Mouse (Mus musculus) MEL (cell line): Measurements from ENCODE around the gene Slc6a9. TPM values are rescaled to one million over a fixed set of nuclear protein-coding genes. Genes with fewer than 3 reads are reported as not detected.
A peak's percentile ranks its signal among the peaks of the same experiment; 100 is the strongest.

ENCODE experiments used
- DNase-seq: peaks from one replicate; pipeline ENCODE4 v3.0.0; 2011; ENCODE audit warnings: low read depth, low spot score
- H3K27ac ChIP-seq: 2 replicates; pipeline ENCODE4 v1.5.1; 2012; ENCODE audit warnings: low read depth, mild to moderate bottlenecking, control low read depth, low read length, moderate library complexity; ENCODE audit not compliant: control insufficient read depth
- H3K27me3 ChIP-seq, 2 experiments: fragments of 150-350 bp in 1 of 2; sonication (generic) in 1 of 2; 2 replicates each; pipeline ENCODE4 v1.6.1; 2012; ENCODE audit warnings: low read length in 2 of 2, mild to moderate bottlenecking in 2 of 2, improper control_type of control experiment in 1 of 2, moderate library complexity in 1 of 2; ENCODE audit not compliant: insufficient read depth in 2 of 2, control insufficient read depth in 1 of 2
- H3K36me3 ChIP-seq, 2 experiments: 2 replicates each; pipeline ENCODE4 v1.6.1; 2012 to 2014; ENCODE audit warnings: low read length in 2 of 2, improper control_type of control experiment in 1 of 2, inconsistent platforms in 1 of 2, mild to moderate bottlenecking in 1 of 2; ENCODE audit not compliant: insufficient read depth in 2 of 2, control insufficient read depth in 1 of 2
- H3K4me1 ChIP-seq, 2 experiments: fragments of 150-350 bp in 1 of 2; sonication (generic) in 1 of 2; 2 replicates each; pipeline ENCODE4 v1.6.1; 2012; ENCODE audit warnings: low read length in 2 of 2, improper control_type of control experiment in 1 of 2, mild to moderate bottlenecking in 1 of 2; ENCODE audit not compliant: insufficient read depth in 2 of 2, control insufficient read depth in 1 of 2
- H3K4me3 ChIP-seq, 2 experiments: fragments of 150-350 bp in 1 of 2; sonication (generic) in 1 of 2; 2 replicates each; pipeline ENCODE4 v1.5.1; 2012; ENCODE audit warnings: low read depth in 2 of 2, low read length in 2 of 2, mild to moderate bottlenecking in 2 of 2, moderate library complexity in 2 of 2, control low read depth in 1 of 2, improper control_type of control experiment in 1 of 2; ENCODE audit not compliant: control insufficient read depth in 1 of 2, insufficient read depth in 1 of 2
- H3K79me2 ChIP-seq: 2 replicates; pipeline ENCODE4 v1.6.1; 2012; ENCODE audit warnings: mild to moderate bottlenecking, low read length, moderate library complexity; ENCODE audit not compliant: control insufficient read depth, poor library complexity, insufficient read depth
- H3K9ac ChIP-seq: 2 replicates; pipeline ENCODE4 v1.6.1; 2012; ENCODE audit warnings: low read depth, mild to moderate bottlenecking, control low read depth, low read length, moderate library complexity; ENCODE audit not compliant: control insufficient read depth, poor library complexity, severe bottlenecking
- H3K9me3 ChIP-seq: fragments of 150-350 bp; sonication (generic); replicated peaks from 2 replicates; pipeline ENCODE4 v1.6.1; 2012; ENCODE audit warnings: mild to moderate bottlenecking, low read length, improper control_type of control experiment, moderate library complexity; ENCODE audit not compliant: insufficient read depth
- BHLHE40 ChIP-seq: IDR thresholded peaks from 2 replicates; pipeline ENCODE4 v1.6.1; 2012; ENCODE audit warnings: low read depth, mild to moderate bottlenecking, inconsistent platforms, low read length, improper control_type of control experiment, borderline replicate concordance
- CHD1 ChIP-seq: IDR thresholded peaks from 2 replicates; pipeline ENCODE4 v1.6.1; 2012; ENCODE audit warnings: low read depth, mild to moderate bottlenecking, inconsistent platforms, low read length, improper control_type of control experiment
- EP300 ChIP-seq, 2 experiments: IDR thresholded peaks; 2 replicates each; pipeline ENCODE4 v1.6.1; 2011; ENCODE audit warnings: improper control_type of control experiment in 2 of 2, low read length in 2 of 2, low read depth in 1 of 2, mild to moderate bottlenecking in 1 of 2
- ETS1 ChIP-seq: IDR thresholded peaks from 2 replicates; pipeline ENCODE4 v1.6.1; 2012; ENCODE audit warnings: low read depth, mild to moderate bottlenecking, inconsistent platforms, low read length, improper control_type of control experiment, moderate library complexity
- GABPA ChIP-seq: IDR thresholded peaks from 2 replicates; pipeline ENCODE4 v1.6.1; 2012; ENCODE audit warnings: low read depth, mild to moderate bottlenecking, inconsistent platforms, low read length, improper control_type of control experiment, moderate library complexity
- HCFC1 ChIP-seq: IDR thresholded peaks from 2 replicates; pipeline ENCODE4 v1.6.1; 2012; ENCODE audit warnings: low read depth, mild to moderate bottlenecking, inconsistent platforms, low read length, improper control_type of control experiment, moderate library complexity
- JUND ChIP-seq: IDR thresholded peaks from 2 replicates; pipeline ENCODE4 v1.6.1; 2011; ENCODE audit warnings: low read depth, mild to moderate bottlenecking, improper control_type of control experiment, low read length
- KAT2A ChIP-seq: conservative IDR thresholded peaks from 2 replicates; pipeline ENCODE4 v1.6.1; 2012; ENCODE audit warnings: low read depth, low read length, improper control_type of control experiment, inconsistent platforms
- MAZ ChIP-seq: IDR thresholded peaks from 2 replicates; pipeline ENCODE4 v1.6.1; 2012; ENCODE audit warnings: low read depth, mild to moderate bottlenecking, inconsistent platforms, low read length, improper control_type of control experiment
- MEF2A ChIP-seq: IDR thresholded peaks from 2 replicates; pipeline ENCODE4 v1.6.1; 2014; ENCODE audit warnings: low read depth, mild to moderate bottlenecking, inconsistent platforms, low read length, improper control_type of control experiment; ENCODE audit not compliant: poor library complexity, insufficient replicate concordance, severe bottlenecking; ENCODE audit errors: extremely low read depth
- MXI1 ChIP-seq: IDR thresholded peaks from 2 replicates; pipeline ENCODE4 v1.6.1; 2011; ENCODE audit warnings: mild to moderate bottlenecking, low read depth, low read length, improper control_type of control experiment
- MYC ChIP-seq: IDR thresholded peaks from 2 replicates; pipeline ENCODE4 v1.6.1; 2011; ENCODE audit warnings: low read depth, mild to moderate bottlenecking, low read length, improper control_type of control experiment, moderate library complexity
- NELFE ChIP-seq: IDR thresholded peaks from 2 replicates; pipeline ENCODE4 v1.6.1; 2011; ENCODE audit warnings: low read depth, low read length, improper control_type of control experiment
- NRF1 ChIP-seq: IDR thresholded peaks from 2 replicates; pipeline ENCODE4 v1.6.1; 2014; ENCODE audit warnings: low read depth, mild to moderate bottlenecking, inconsistent platforms, low read length, improper control_type of control experiment, moderate library complexity; ENCODE audit not compliant: poor library complexity, insufficient read depth, severe bottlenecking
- POLR2A ChIP-seq, 2 experiments: IDR thresholded peaks; 2 replicates each; pipeline ENCODE4 v1.6.1; 2011 to 2012; ENCODE audit warnings: low read length in 2 of 2, mild to moderate bottlenecking in 2 of 2, control low read depth in 1 of 2, improper control_type of control experiment in 1 of 2, low read depth in 1 of 2, moderate library complexity in 1 of 2; ENCODE audit not compliant: control insufficient read depth in 1 of 2, insufficient read depth in 1 of 2, poor library complexity in 1 of 2
- RAD21 ChIP-seq: IDR thresholded peaks from 2 replicates; pipeline ENCODE4 v1.6.1; 2011; ENCODE audit warnings: mild to moderate bottlenecking, low read depth, low read length, improper control_type of control experiment
- RCOR1 ChIP-seq: IDR thresholded peaks from 2 replicates; pipeline ENCODE4 v1.6.1; 2012; ENCODE audit warnings: low read depth, mild to moderate bottlenecking, inconsistent platforms, low read length, improper control_type of control experiment
- SIN3A ChIP-seq: IDR thresholded peaks from 2 replicates; pipeline ENCODE4 v1.6.1; 2012; ENCODE audit warnings: low read length, improper control_type of control experiment, inconsistent platforms
- SMC3 ChIP-seq: IDR thresholded peaks from 2 replicates; pipeline ENCODE4 v1.6.1; 2011; ENCODE audit warnings: low read depth, low read length, improper control_type of control experiment
- TBP ChIP-seq: IDR thresholded peaks from 2 replicates; pipeline ENCODE4 v1.8.0; 2011; ENCODE audit warnings: low read depth, low read length, improper control_type of control experiment
- TCF12 ChIP-seq: IDR thresholded peaks from 2 replicates; pipeline ENCODE4 v1.6.1; 2014; ENCODE audit warnings: low read depth, mild to moderate bottlenecking, inconsistent platforms, low read length, improper control_type of control experiment, moderate library complexity
- USF1 ChIP-seq: IDR thresholded peaks from 2 replicates; pipeline ENCODE4 v1.6.1; 2014; ENCODE audit warnings: low read depth, mild to moderate bottlenecking, inconsistent platforms, low read length, improper control_type of control experiment, moderate library complexity
- ZKSCAN1 ChIP-seq: IDR thresholded peaks from 2 replicates; pipeline ENCODE4 v1.6.1; 2012; ENCODE audit warnings: low read depth, mild to moderate bottlenecking, inconsistent platforms, low read length, improper control_type of control experiment, moderate library complexity
- ZNF384 ChIP-seq: IDR thresholded peaks from 2 replicates; pipeline ENCODE4 v1.6.1; 2012; ENCODE audit warnings: low read depth, mild to moderate bottlenecking, inconsistent platforms, low read length, improper control_type of control experiment
- polyA plus RNA-seq, 2 experiments: library from polyadenylated mRNA; stranded (reverse) in 1 of 2; unstranded in 1 of 2; fragments of >175 nt in 1 of 2; fragments of >200 nt in 1 of 2; gene quantifications; 2 replicates each; pipeline versions ENCODE4 v1.2.1 to v1.2.4; 2012; ENCODE audit warnings: low replicate concordance in 2 of 2, low read depth in 1 of 2; ENCODE audit not compliant: insufficient read length in 2 of 2, insufficient read depth in 1 of 2, missing spikeins in 1 of 2
- total RNA-seq: library from RNA; depleted of rRNA; stranded (reverse); fragments of 300-350 nt; gene quantifications from 2 replicates; pipeline ENCODE4 v1.2.3, GENCODE M21; 2012

The Slc6a9 gene
- total and polyA plus RNA-seq, 3 experiments: 3.2 to 21.2 TPM; not detected in 1

DNA sequence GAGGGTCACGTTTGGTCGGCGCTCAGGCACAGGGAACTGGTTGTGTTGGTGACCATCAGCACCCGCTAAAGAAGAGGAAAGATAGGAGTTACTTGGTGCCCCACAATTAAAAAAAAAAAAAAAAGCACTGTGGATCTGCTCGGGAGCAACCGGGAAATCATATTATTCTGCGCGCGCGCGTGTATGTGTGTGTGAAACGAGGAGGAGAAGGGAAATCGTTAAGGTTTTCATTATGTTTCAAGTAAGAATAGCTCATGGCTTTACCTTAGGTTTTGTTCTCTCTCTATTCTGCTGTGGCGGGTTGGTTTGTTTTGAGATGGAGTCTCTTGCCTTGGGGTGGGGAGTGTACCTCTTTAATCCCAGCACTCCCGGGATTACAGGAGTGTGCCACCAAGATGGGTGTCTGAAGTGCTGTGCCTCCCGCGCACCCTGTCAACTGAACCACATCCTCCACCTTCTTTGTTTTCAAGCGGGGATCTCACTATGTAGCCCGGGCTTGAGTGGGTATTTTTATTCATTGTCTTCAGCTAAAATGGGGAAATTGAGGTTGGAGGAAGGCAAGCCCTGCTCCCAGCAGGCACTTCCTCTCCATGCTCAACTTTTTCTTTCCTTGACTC is 81.3 kb downstream of the Slc6a9 start:
- no peaks in the 10 kb centered on the region for H3K27me3 ChIP-seq
- H3K9me3 ChIP-seq: no peaks in the 10 kb centered on the region
- H3K4me1 ChIP-seq: peaks cover 13 to 33% of the 10 kb centered on the region in 2 experiments
- peak; percentile 78 for DNase-seq
- no peak; the same call in 1 of the 2 replicates for TF ChIP-seq RCOR1
- no peak for TF ChIP-seq BHLHE40
- no peak for TF ChIP-seq NRF1
- peak; percentile 41; the same call in 1 of the 2 replicates for TF ChIP-seq ZNF384
- TF ChIP-seq MXI1: peak; percentile 44; the same call in 1 of the 2 replicates
- no peak for TF ChIP-seq TCF12
- no peak for TF ChIP-seq SMC3
- no peak for TF ChIP-seq MAZ
- TF ChIP-seq ETS1: no peak
- peak; percentile 67; the same call in 1 of the 2 replicates for TF ChIP-seq TBP
- TF ChIP-seq MEF2A: no peak
- no peak for TF ChIP-seq USF1
- TF ChIP-seq RAD21: no peak
- TF ChIP-seq CHD1: peak; percentile 35; the same call in 1 of the 2 replicates
- TF ChIP-seq NELFE: peak; percentile 4; the same call in 1 of the 2 replicates
- TF ChIP-seq POLR2A (IDR thresholded peaks at IDR 0.05; ENCODE audit: control insufficient read depth in 1 of 2, insufficient read depth in 1 of 2, low read depth in 1 of 2, low read length in 2 of 2, poor library complexity in 1 of 2): 0 out of 4 replicates have a peak, but pooled peaks of 1 of the 2 experiments have one; percentile 18
- peak; percentile 25; the same call in 1 of the 2 replicates for TF ChIP-seq SIN3A
- TF ChIP-seq EP300 (IDR thresholded peaks at IDR 0.05; ENCODE audit: low read depth in 1 of 2, low read length in 2 of 2): peak; percentile 16 to 45; a peak in 2 of 4 replicates
- no peak for TF ChIP-seq ZKSCAN1
- no peak; the same call in 1 of the 2 replicates for TF ChIP-seq MYC
- no peak for TF ChIP-seq KAT2A
- no peak for TF ChIP-seq HCFC1
- TF ChIP-seq GABPA: no peak
- no peak for TF ChIP-seq JUND
- peaks cover 37% of the 10 kb centered on the region for H3K79me2 ChIP-seq
- H3K4me3 ChIP-seq: peak overlapping the region; percentile 90 to 96
- H3K27ac ChIP-seq: peak overlapping the region; percentile 80
- H3K36me3 ChIP-seq: peaks cover 0 to 34% of the 10 kb centered on the region in 2 experiments; a peak in 2 of 4 replicates
- peak overlapping the region; percentile 75 for H3K9ac ChIP-seq
